Mouse (Mus musculus) CD4-positive, CD25-positive, alpha-beta regulatory T cell, adult 2 months (primary cell): ENCODE results near the gene Sptbn2.

Experiments used
- DNase-seq: peaks from one replicate; pipeline ENCODE4 v3.0.0-alpha.2; 2012; ENCODE audit warnings: low read depth, low spot score

Gene Sptbn2

DNA sequence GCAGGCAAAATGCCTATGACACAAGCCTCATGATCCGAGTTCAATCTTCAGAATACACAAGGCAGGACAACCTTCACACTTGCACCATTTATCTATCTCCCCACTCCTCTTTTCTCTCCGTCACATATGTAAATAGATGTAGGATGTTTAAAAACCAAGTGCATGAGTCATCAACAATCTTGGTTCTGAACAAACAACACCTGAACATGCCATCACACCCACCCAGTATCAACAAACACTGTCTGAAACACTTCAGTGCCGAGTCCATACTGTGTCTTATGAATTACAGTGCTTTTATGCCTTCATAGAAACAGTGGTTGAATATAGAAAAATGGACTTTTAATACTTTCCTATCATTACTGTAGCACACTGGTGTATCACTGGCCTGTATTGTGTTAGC is 61.8 kb downstream of the Sptbn2 start:
- DNase-seq, result no peak

DNA sequence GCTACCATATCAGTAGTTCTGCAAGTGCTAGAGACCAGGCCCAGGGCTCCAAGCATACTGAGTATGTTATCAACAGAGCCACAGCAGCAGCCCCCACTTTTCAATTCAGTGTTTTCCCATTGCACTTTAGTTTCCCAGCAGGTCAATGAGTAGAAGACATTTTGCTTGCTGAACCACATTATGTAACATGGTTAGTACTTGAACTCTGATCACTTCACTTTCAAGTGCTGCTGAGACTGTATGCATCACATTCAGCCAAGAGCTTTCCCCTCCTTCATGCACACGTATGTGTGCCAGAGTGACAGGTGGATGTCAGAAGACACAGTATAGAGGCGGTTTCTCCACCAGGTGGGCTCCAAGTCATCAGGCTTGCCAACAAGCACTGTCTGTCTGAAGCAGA is 71.9 kb downstream of the Sptbn2 start:
- DNase-seq, result no peak

- no peak for DNase-seq
These were observed 74.2 kb downstream of the Sptbn2 start for GRCm38 (mm10) chr19:4785206-4785605.

DNA sequence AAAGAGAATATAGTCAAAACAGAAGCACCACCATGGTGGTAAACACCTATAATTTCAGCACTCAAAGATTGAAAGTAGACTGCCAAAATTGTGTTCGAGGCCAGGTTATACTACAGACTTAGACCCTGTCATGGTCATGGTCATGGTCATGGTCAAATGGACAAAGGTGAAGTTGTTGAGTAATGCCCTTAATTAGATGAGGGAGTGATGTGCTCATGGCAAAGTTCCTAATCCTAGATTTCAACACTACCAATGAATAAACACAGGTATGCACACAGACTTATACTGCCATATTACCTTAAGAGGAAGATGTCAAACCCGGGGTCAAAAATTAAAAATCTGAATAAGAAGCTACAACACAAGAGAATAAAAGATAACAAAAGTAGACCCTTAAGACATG is 75.3 kb downstream of the Sptbn2 start:
- DNase-seq, result no peak

- no peak for DNase-seq
These were observed 82.4 kb downstream of the Sptbn2 start for GRCm38 (mm10) chr19:4793281-4793830.

DNA sequence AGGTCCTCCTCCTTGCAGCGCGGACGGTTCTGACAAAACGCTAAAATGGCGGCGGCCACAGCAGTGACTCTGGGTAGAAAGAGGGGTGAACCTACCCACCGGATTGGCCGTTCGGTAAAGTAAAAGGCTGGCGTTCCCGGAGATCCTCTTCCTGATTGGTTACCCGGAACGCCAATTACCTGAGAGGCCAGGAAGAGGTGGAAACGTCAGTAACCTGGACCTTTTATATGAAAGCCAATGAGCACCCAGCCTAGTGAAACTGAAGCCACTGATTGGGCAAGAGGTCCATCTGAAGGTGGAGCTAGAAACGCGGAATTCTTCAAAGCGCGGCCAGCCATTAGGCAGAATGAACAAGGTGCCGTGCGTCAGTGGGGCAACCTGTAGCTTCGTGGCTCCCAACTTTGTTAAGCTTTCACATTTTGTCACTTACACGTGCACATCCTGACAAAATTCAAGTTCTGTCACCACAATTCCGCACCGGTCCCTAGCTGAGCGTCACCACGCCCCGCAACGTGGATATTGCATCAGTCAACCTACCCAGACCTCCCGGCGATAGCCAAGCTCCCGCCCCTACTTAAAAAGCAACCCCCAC is 83.0 kb downstream of the Sptbn2 start, which contains the start of gene Rbm4:
TSS of gene Rbm4 (minus strand) at position 71 of the 592 bp plus-strand sequence.
- DNase-seq, result peak; percentile 98

DNA sequence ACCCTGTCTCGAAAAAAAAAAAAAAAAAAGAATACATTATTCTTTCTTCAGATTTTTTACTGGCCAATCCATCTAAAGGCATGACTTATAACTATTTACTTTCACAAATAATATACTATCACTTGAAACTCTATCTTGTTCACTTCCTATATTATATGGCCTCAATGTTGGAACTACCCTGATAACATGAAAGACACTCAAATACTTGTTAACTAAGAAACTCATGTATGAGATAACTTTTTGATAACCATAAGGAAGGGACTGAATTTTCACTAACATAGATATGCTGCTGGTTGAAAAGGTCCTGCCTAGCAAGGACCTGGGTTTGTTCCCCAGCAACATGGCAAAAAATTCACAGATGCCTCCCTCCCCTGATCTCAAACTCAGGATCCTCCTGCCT is 85.0 kb downstream of the Sptbn2 start:
- DNase-seq, result no peak

DNA sequence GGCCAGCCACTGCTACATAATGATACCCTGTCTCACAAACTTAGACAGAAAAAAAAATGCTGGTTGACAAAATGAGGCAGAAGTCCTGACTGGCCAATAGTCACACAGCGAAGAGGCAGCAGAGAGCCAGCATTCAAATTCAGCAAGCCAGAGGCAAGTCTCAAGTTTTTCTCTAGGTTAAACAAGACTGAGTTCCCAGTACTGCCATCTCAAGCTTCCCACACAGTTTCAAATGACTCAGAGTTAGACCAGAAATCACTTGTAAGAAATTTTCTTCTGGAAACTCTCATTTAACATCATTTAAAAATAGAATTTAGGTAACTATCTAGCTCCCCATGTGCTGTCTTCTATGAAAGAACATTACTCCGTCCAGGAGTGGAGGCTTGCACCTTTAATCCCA is 86.9 kb downstream of the Sptbn2 start:
- DNase-seq, result no peak

GRCm38 (mm10) chr19:4799083-4799482 is 88.1 kb downstream of the Sptbn2 start:
- no peak for DNase-seq
